Mouse (Mus musculus) neural tube, embryonic 11.5 days (tissue): Measurements from ENCODE around the gene Zfp667. TPM values are rescaled to one million over a fixed set of nuclear protein-coding genes. Genes with fewer than 3 reads are reported as not detected.
"Not testable (repeated sequence)": the region's sequence is repeated elsewhere in the genome, so short reads cannot be mapped to it uniquely, and the experiment has no call there.

Experiments
- ATAC-seq: fragments of 200-750 bp; cut with Nextera tagmentation; 2 replicates; pipeline ENCODE4 v1.8.0; 2017; ENCODE audit warnings: moderate number of reproducible peaks, mild to moderate bottlenecking, moderate TSS enrichment, moderate library complexity; ENCODE audit not compliant: insufficient read depth, low FRiP score, low TSS enrichment
- DNase-seq: peaks from one replicate; pipeline ENCODE4 v3.0.0-alpha.2; 2015; ENCODE audit warnings: low spot score
- H3K27ac ChIP-seq: fragments of 300-500 bp; sonication (generic); 2 replicates; pipeline ENCODE4 v1.5.1; 2014; ENCODE audit warnings: low read depth, mild to moderate bottlenecking, low read length
- H3K27me3 ChIP-seq: fragments of 300-500 bp; sonication (generic); 2 replicates; pipeline ENCODE4 v1.6.1; 2014; ENCODE audit warnings: mild to moderate bottlenecking, low read length, mixed read lengths; ENCODE audit not compliant: control insufficient read depth, insufficient read depth
- H3K36me3 ChIP-seq: fragments of 300-500 bp; sonication (generic); 2 replicates; pipeline ENCODE4 v1.6.1; 2014; ENCODE audit warnings: mild to moderate bottlenecking, low read length, moderate library complexity, mixed read lengths; ENCODE audit not compliant: control insufficient read depth, insufficient read depth
- H3K4me1 ChIP-seq: fragments of 300-500 bp; sonication (generic); 2 replicates; pipeline ENCODE4 v1.6.1; 2014; ENCODE audit warnings: low read length, mixed read lengths; ENCODE audit not compliant: control insufficient read depth, insufficient read depth
- H3K4me2 ChIP-seq: fragments of 300-500 bp; sonication (generic); 2 replicates; pipeline ENCODE4 v1.6.1; 2014; ENCODE audit warnings: low read depth, mild to moderate bottlenecking, moderate library complexity
- H3K4me3 ChIP-seq: fragments of 300-500 bp; sonication (generic); 2 replicates; pipeline ENCODE4 v1.5.1; 2014; ENCODE audit warnings: low read depth, low read length
- H3K9ac ChIP-seq: fragments of 300-500 bp; sonication (generic); 2 replicates; pipeline ENCODE4 v1.6.1; 2014; ENCODE audit warnings: mild to moderate bottlenecking, low read length
- H3K9me3 ChIP-seq: fragments of 300-500 bp; sonication (generic); 2 replicates; pipeline ENCODE4 v1.6.1; 2016; ENCODE audit warnings: low read length; ENCODE audit not compliant: control insufficient read depth
- WGBS: fragments of 180-500 bp; shearing (Covaris S2); extraction: QIAGEN DNeasy Blood & Tissue Kit; methylation state at CpG from one replicate; pipeline ENCODE4 v1.1.7; 2014; 5-methylcytosine and 5-hydroxymethylcytosine counted together
- polyA plus RNA-seq: library from polyadenylated mRNA; unstranded; fragments of >200 nt; fragmentation: Nextera tagmentation; extraction: Ambion mirVana; gene quantifications from 2 replicates; pipeline ENCODE4 v1.2.1, GENCODE M21; 2014

The Zfp667 gene
- polyA plus RNA-seq, 1 experiment from 2014 or later: 14.0 TPM

DNA sequence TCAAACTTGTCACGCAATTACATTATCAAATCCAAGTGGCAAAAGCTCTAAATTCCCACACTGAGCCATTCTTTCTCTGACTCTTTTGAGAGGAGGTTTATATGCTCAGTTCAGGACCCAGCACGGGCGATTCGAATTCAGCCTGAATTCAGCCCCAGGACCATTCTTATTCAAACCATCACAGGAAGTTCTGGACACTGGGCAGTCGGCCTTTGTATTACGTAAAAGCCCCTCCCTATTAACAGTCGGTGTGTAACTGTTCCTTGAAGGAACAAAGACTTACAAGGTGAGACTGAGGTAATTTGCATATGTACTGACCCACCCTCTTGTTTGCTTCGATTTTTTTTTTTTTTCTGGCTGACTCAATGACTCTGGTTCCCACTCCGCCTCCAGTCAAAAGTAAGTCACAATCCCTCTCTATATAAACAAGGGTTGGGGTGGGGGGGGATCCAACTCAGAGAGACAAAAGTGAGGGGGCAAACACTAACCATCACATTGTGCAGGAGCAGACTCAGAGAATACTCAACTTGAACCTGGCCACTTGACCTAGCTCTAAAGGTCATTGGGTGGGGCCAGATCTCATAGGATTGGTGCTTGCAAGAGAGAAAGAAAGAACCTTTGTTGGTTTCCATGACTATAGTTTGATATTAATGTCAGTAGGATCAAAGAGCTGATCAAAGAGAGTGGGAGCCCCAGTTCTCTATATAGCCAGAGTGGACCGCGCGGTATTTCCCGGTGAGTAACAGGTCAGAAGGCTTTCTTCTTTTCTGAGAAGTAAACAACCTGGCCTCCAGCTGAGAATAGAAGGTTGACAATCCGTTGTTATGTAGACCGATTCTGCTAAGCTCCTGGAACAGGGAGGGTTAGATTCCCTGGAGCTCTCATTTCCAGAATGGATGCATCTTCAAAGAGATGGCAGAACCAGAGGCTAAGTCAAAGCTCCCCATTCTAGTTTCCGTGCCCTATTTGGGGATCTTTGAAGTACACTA, 27.9 kb upstream of the Zfp667 start:
- Histone ChIP-seq H3K27me3 (no peaks in the 10 kb centered on the region), H3K4me2 (no peak overlapping the region), H3K9ac (no peak overlapping the region), H3K9me3 (no peaks in the 10 kb centered on the region), H3K36me3 (no peaks in the 10 kb centered on the region), H3K4me3 (no peak overlapping the region), H3K4me1 (no peaks in the 10 kb centered on the region), H3K27ac (no peak overlapping the region)
- ATAC-seq (no peak), DNase-seq (no peak)
- 33% methylated on average over 16 of the region's 16 CpGs for WGBS

DNA sequence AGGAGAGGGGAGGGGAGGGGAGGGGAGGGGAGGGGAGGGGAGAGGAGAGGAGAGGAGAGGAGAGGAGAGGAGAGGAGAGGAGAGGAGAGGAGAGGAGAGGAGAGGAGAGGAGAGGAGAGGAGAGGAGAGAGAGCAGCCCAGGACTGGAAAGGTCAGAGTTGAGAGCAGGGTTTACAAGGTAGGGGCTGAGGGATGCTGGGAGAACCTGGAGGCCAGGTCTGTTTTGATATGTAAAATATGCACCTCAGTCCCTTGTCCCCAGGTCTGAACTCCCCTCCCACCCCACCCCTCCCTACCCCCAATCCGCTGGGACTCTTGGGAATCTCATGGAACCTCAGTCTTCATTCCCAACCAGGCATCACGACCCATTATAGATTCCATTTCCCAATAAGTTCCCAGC, 26.4 kb upstream of the Zfp667 start:
- H3K27me3 ChIP-seq, H3K9me3 ChIP-seq, H3K9ac ChIP-seq, H3K4me3 ChIP-seq, H3K4me2 ChIP-seq, H3K36me3 ChIP-seq, ATAC-seq, H3K4me1 ChIP-seq, H3K27ac ChIP-seq, DNase-seq: not testable (repeated sequence)
- 49% methylated on average over 2 of the region's 2 CpGs for WGBS

DNA sequence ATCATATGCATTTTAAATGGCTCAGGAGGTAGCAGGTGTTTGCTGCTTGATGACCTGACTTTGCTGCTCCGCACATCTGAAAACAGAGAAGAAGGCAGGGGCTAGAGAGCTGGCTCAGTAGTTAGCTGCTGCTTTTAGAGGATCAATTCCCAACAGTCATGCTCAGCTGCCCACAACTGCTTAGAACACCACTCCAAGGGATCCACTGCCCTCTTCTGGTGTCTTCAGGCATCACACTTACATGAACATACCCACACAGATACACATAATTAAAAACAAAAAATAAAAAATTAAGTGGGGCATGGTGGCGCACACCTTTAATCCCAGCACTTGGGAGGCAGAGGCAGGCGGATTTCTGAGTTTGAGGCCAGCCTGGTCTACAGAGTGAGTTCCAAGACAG, 24.3 kb upstream of the Zfp667 start:
- Histone ChIP-seq H3K9ac (no peak overlapping the region), H3K4me3 (no peak overlapping the region), H3K27me3 (no peaks in the 10 kb centered on the region), H3K4me2 (no peak overlapping the region), H3K9me3 (no peaks in the 10 kb centered on the region), H3K27ac (no peak overlapping the region), H3K4me1 (no peaks in the 10 kb centered on the region), H3K36me3 (no peaks in the 10 kb centered on the region)
- WGBS: 93% methylated on average over 3 of the region's 3 CpGs
- no peak for DNase-seq
- no peak for ATAC-seq

GRCm38 (mm10) chr7:6262984-6263383, 23.4 kb upstream of the Zfp667 start:
- Histone ChIP-seq H3K4me1 (no peaks in the 10 kb centered on the region), H3K27ac (no peak overlapping the region), H3K4me3 (no peak overlapping the region), H3K36me3 (no peaks in the 10 kb centered on the region), H3K9ac (no peak overlapping the region), H3K9me3 (no peaks in the 10 kb centered on the region), H3K4me2 (no peak overlapping the region), H3K27me3 (no peaks in the 10 kb centered on the region)
- DNase-seq (no peak), ATAC-seq (no peak)
- WGBS: 83% methylated on average over 4 of the region's 4 CpGs

DNA sequence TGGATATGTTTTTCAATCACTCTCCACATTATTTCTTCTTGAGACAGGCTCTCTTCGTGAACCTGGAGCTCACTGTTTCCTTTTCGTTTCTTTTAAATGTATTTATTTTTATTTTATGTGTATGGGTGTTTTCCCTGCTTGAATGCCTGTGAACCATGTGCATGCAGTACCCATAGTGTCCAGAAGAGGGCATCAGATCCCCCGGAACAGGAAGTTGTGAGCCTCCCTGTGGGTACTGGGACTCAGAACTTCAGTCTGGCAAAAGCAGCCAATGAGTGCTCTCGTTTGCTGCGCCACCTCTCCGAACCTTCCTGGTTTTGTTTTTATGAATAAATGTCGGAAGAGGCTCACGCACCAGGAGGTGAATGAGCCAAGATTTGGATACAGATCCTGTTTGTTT, 20.7 kb upstream of the Zfp667 start:
- Histone ChIP-seq H3K4me3 (no peak overlapping the region), H3K36me3 (no peaks in the 10 kb centered on the region), H3K4me2 (no peak overlapping the region), H3K9me3 (no peaks in the 10 kb centered on the region), H3K4me1 (no peaks in the 10 kb centered on the region), H3K27me3 (no peaks in the 10 kb centered on the region), H3K27ac (no peak overlapping the region), H3K9ac (no peak overlapping the region)
- ATAC-seq (no peak), DNase-seq (peak; percentile 19)
- WGBS: 74% methylated on average over 8 of the region's 8 CpGs

- no peak overlapping the region for H3K27ac ChIP-seq
Measured at GRCm38 (mm10) chr7:6277906-6278305, 8.5 kb upstream of the Zfp667 start.

GRCm38 (mm10) chr7:6282749-6283148, 3.6 kb upstream of the Zfp667 start:
- DNase-seq (peak; percentile 66), ATAC-seq (no peak)
- Histone ChIP-seq H3K27ac (no peak overlapping the region), H3K4me1 (peaks cover 4% of the 10 kb centered on the region; the same call in 1 of the 2 replicates), H3K9me3 (no peaks in the 10 kb centered on the region), H3K9ac (no peak overlapping the region), H3K4me2 (peak overlapping the region; percentile 51), H3K4me3 (peak overlapping the region; percentile 39), H3K27me3 (no peaks in the 10 kb centered on the region), H3K36me3 (no peaks in the 10 kb centered on the region)
- 3% methylated on average over 1 of the region's 1 CpGs for WGBS

More at GRCm38 (mm10) chr7:6277906-6278305, 8.5 kb upstream of the Zfp667 start:
- Histone ChIP-seq H3K27me3 (no peaks in the 10 kb centered on the region), H3K4me3 (no peak overlapping the region), H3K9me3 (no peaks in the 10 kb centered on the region), H3K4me1 (no peaks in the 10 kb centered on the region), H3K9ac (no peak overlapping the region), H3K4me2 (no peak overlapping the region), H3K36me3 (no peaks in the 10 kb centered on the region)
- DNase-seq (no peak), ATAC-seq (no peak)
- 45% methylated on average over 3 of the region's 3 CpGs for WGBS

GRCm38 (mm10) chr7:6283451-6284075, 2.8 kb upstream of the Zfp667 start:
- peak; percentile 57 for ATAC-seq
- Histone ChIP-seq H3K4me2 (peak overlapping the region; percentile 51), H3K9ac (peak overlapping the region; percentile 49), H3K4me3 (peak overlapping the region; percentile 39), H3K9me3 (no peaks in the 10 kb centered on the region), H3K36me3 (no peaks in the 10 kb centered on the region), H3K27ac (peak overlapping the region; percentile 24; the same call in 1 of the 2 replicates), H3K27me3 (no peaks in the 10 kb centered on the region), H3K4me1 (peaks cover 4% of the 10 kb centered on the region; the same call in 1 of the 2 replicates)
- peak; percentile 89 for DNase-seq
- WGBS: under 1% methylated on average over 23 of the region's 23 CpGs
